20 mouse cellular contexts compared by ENCODE assay signal in the genomic region with DNA sequence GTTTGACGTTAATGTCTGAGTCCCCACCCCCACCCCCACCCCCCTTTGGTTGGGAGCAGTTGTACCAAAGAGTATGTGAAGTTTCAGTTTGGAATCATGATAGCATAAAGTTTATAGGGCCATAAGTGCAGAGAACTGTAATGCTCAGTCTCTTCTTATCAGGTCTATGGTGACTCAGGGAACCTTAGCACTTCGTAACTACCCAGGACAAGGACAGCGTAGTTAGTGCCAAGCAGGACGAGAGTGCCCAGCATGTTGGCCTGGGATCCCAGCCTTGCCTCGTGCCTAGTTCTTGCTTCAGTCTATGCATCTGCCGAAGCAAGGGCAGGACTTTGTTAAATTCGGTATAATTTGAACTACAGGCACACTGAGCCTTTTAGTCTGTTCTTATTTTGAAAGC. TPM values are rescaled to one million over a fixed set of nuclear protein-coding genes. Genes with fewer than 3 reads are reported as not detected.
DNase-seq lines count a peak whose midpoint lies in the region; ATAC-seq and TF ChIP-seq lines count a peak whose summit lies in the region.
"Had no signal": no experiment of that assay in that cellular context is flagged by ENCODE, and none has a peak within 500 bp of the region (broad histone marks: within the 10 kb centered on the region; RNA-seq: fewer than 3 reads in every experiment).

No protein-coding gene starts in this region.

- DNase-seq in adrenal gland, adult 8-10 months = peak; percentile 66
- peak; percentile 55 for DNase-seq in adrenal gland, postnatal 10 days
- DNase-seq in left cerebral cortex, postnatal 4 days = no peak
- no peak for DNase-seq in frontal cortex, postnatal 25 days (ENCODE audit: low spot score in 2 of 2)
- DNase-seq: cerebellum, adult 9-11 months; cerebellum, postnatal 36 days; forebrain, postnatal 0 days; gastrocnemius, adult 2 months; gastrocnemius, postnatal 25 days; kidney, adult 11 months had no signal

- peaks cover 20% of the 10 kb centered on the region; the same call in 1 of the 2 replicates for H3K36me3 ChIP-seq in intestine, embryonic 15.5 days
- H3K36me3 ChIP-seq in small intestine, adult 2 months (ENCODE audit: control insufficient read depth, insufficient read depth, low read length) = no peaks in the 10 kb centered on the region

- no peaks in the 10 kb centered on the region for H3K9me3 ChIP-seq in intestine, embryonic 15.5 days
- H3K9me3 ChIP-seq: embryonic facial prominence, embryonic 13.5 days; forebrain, embryonic 13.5 days; heart, embryonic 12.5 days; hindbrain, embryonic 10.5 days had no signal

- TF ChIP-seq CTCF in small intestine, adult 2 months (IDR thresholded peaks at IDR 0.05; ENCODE audit: extremely low read depth, insufficient read length, insufficient replicate concordance, low read depth, low read length) = no peak

- no peak overlapping the region for H3K4me2 ChIP-seq in intestine, embryonic 15.5 days (replicated peaks)
- H3K4me2 ChIP-seq: embryonic facial prominence, embryonic 13.5 days; forebrain, embryonic 13.5 days; heart, embryonic 12.5 days; hindbrain, embryonic 14.5 days had no signal

- no peak overlapping the region for H3K9ac ChIP-seq in intestine, embryonic 15.5 days
- H3K9ac ChIP-seq: embryonic facial prominence, embryonic 13.5 days; forebrain, embryonic 13.5 days; forebrain, postnatal 0 days; heart, embryonic 12.5 days; hindbrain, embryonic 14.5 days had no signal

- H3K4me1 ChIP-seq in intestine, embryonic 15.5 days (replicated peaks) = no peaks in the 10 kb centered on the region
- H3K4me1 ChIP-seq in small intestine, adult 2 months (ENCODE audit: control insufficient read depth, insufficient read depth, insufficient read length, low read length) = peaks cover 8% of the 10 kb centered on the region; the same call in 1 of the 2 replicates
- H3K4me1 ChIP-seq: embryonic facial prominence, embryonic 13.5 days; forebrain, embryonic 13.5 days; heart, embryonic 12.5 days; hindbrain, embryonic 10.5 days had no signal

- 78% methylated on average over 7 of the region's 7 CpGs for WGBS in intestine, embryonic 15.5 days
- 43% methylated on average over 7 of the region's 7 CpGs for WGBS in small intestine, adult 2 months

- intact Hi-C loops in left cerebral cortex, postnatal 4 days (cut with DNase I) = no loop called here

- TF ChIP-seq POLR2A in small intestine, adult 2 months (IDR thresholded peaks at IDR 0.05; ENCODE audit: low read depth, low read length) = peak; percentile 31; the same call in 1 of the 2 replicates

- peak; percentile 51; the same call in 1 of the 2 replicates for ATAC-seq in intestine, embryonic 15.5 days
- ATAC-seq: forebrain, embryonic 13.5 days; forebrain, postnatal 0 days had no signal

- H3K27ac ChIP-seq in intestine, embryonic 15.5 days = no peak overlapping the region
- H3K27ac ChIP-seq in small intestine, adult 2 months (ENCODE audit: insufficient read depth, low read depth, low read length) = peak overlapping the region; percentile 90
- H3K27ac ChIP-seq: embryonic facial prominence, embryonic 13.5 days; forebrain, embryonic 13.5 days; gastrocnemius, adult 2 months; hindbrain, embryonic 10.5 days; hindbrain, embryonic 14.5 days had no signal

- H3K27me3 ChIP-seq in intestine, embryonic 15.5 days (replicated peaks) = no peaks in the 10 kb centered on the region
- no peaks in the 10 kb centered on the region for H3K27me3 ChIP-seq in small intestine, adult 2 months (ENCODE audit: control insufficient read depth, insufficient read depth, low read length)
- H3K27me3 ChIP-seq: embryonic facial prominence, embryonic 13.5 days; forebrain, embryonic 13.5 days; heart, embryonic 12.5 days had no signal

- no peak overlapping the region for H3K4me3 ChIP-seq in intestine, embryonic 15.5 days (replicated peaks)
- H3K4me3 ChIP-seq in small intestine, adult 2 months (ENCODE audit: low read depth, low read length) = no peak overlapping the region
- H3K4me3 ChIP-seq: embryonic facial prominence, embryonic 13.5 days; forebrain, embryonic 13.5 days; gastrocnemius, adult 2 months; heart, embryonic 12.5 days; hindbrain, embryonic 10.5 days had no signal

RNA-seq across cellular contexts. Expression of a gene that starts 9.2 kb away (rescaled TPM):
- total RNA-seq in adrenal gland, adult 8-10 months (2022) = 10 to 100 TPM in 2 of 4 experiments, under 1 TPM in 2; 0.75 to 72.1 (median 30.0) TPM
- total RNA-seq in adrenal gland, postnatal 10 days (2021) = 1 to 10 TPM; 1.0 to 2.2 TPM
- polyA plus RNA-seq in intestine, embryonic 15.5 days (2015; fragmentation: Nextera tagmentation; extraction: Ambion mirVana) = 33.8 and 36.7 TPM in 2 replicates
- 166 and 688 TPM in 2 replicates for polyA plus RNA-seq in small intestine, adult 2 months (2012; rRNA removed)
- total RNA-seq in left cerebral cortex, postnatal 4 days (2021) = under 1 TPM; 0.46 to 0.82 TPM
- total RNA-seq: gastrocnemius, adult 2 months; granulocyte monocyte progenitor cell, adult 5-6 weeks had no signal

RNA-seq across cellular contexts. Expression of a gene that starts 27.4 kb away (rescaled TPM):
- 10 to 100 TPM; 20.0 to 33.6 (median 26.8) TPM for total RNA-seq in adrenal gland, adult 8-10 months (2022)
- 10 to 100 TPM; 19.0 to 24.8 TPM for total RNA-seq in adrenal gland, postnatal 10 days (2021)
- polyA plus RNA-seq in intestine, embryonic 15.5 days (2015; fragmentation: Nextera tagmentation; extraction: Ambion mirVana) = 8.3 and 8.7 TPM in 2 replicates
- polyA plus RNA-seq in small intestine, adult 2 months (2012; rRNA removed) = 9.4 and 31.8 TPM in 2 replicates
- 10 to 100 TPM; 21.5 to 21.9 TPM for total RNA-seq in left cerebral cortex, postnatal 4 days (2021)

RNA-seq across cellular contexts. Expression of a gene that starts 28.5 kb away (rescaled TPM):
- total RNA-seq in adrenal gland, adult 8-10 months (2022) = not detected
- not detected for total RNA-seq in adrenal gland, postnatal 10 days (2021)
- polyA plus RNA-seq in intestine, embryonic 15.5 days (2015; fragmentation: Nextera tagmentation; extraction: Ambion mirVana) = 2.3 and 4.1 TPM in 2 replicates
- polyA plus RNA-seq in small intestine, adult 2 months (2012; rRNA removed) = 0.27 TPM in 1 of 2 replicates, not detected in the other
- 1 to 10 TPM; 2.8 to 4.3 TPM for total RNA-seq in left cerebral cortex, postnatal 4 days (2021)
- total RNA-seq: gastrocnemius, adult 2 months; gastrocnemius, postnatal 25 days; granulocyte monocyte progenitor cell, adult 5-6 weeks; heart, adult 8-10 months; heart, postnatal 25 days had no signal
- polyA plus RNA-seq: hindbrain, embryonic 10.5 days had no signal

RNA-seq across cellular contexts. Expression of a gene that starts 29.1 kb away (rescaled TPM):
- total RNA-seq in adrenal gland, adult 8-10 months (2022) = 10 to 100 TPM in 2 of 4 experiments, 1 to 10 TPM in 2; 6.3 to 10.6 (median 9.6) TPM
- 1 to 10 TPM; 7.8 to 9.4 TPM for total RNA-seq in adrenal gland, postnatal 10 days (2021)
- polyA plus RNA-seq in intestine, embryonic 15.5 days (2015; fragmentation: Nextera tagmentation; extraction: Ambion mirVana) = 5.7 and 6.9 TPM in 2 replicates
- 0.67 and 2.5 TPM in 2 replicates for polyA plus RNA-seq in small intestine, adult 2 months (2012; rRNA removed)
- total RNA-seq in left cerebral cortex, postnatal 4 days (2021) = 1 to 10 TPM; 4.8 to 5.6 TPM

RNA-seq across cellular contexts. Expression of a gene that starts 43.6 kb away (rescaled TPM):
- total RNA-seq in adrenal gland, adult 8-10 months (2022) = 10 to 100 TPM; 11.9 to 20.9 (median 15.8) TPM
- total RNA-seq in adrenal gland, postnatal 10 days (2021) = 10 to 100 TPM; 10.8 to 11.0 TPM
- 2.6 and 2.7 TPM in 2 replicates for polyA plus RNA-seq in intestine, embryonic 15.5 days (2015; fragmentation: Nextera tagmentation; extraction: Ambion mirVana)
- polyA plus RNA-seq in small intestine, adult 2 months (2012; rRNA removed) = 2.9 and 6.7 TPM in 2 replicates
- total RNA-seq in left cerebral cortex, postnatal 4 days (2021) = 10 to 100 TPM; 14.5 to 15.1 TPM

Comparison
In these comparisons a context has a peak if more than half of its experiments do, and no peak if none do; other contexts are left out.
1. DNase-seq: peak in adrenal gland, adult 8-10 months (single experiment) and adrenal gland, postnatal 10 days (single experiment); none in left cerebral cortex, postnatal 4 days (single experiment) and frontal cortex, postnatal 25 days (0 of 2).